Mouse (Mus musculus): ENCODE measurements at regions not wholly inside any gene's neighbourhood (a gene's known extent, or its start where the extent isn't known, plus 50 kb on each side); places are given as distances from the start of the nearest gene placed in this dataset.
"Not testable (repeated sequence)": the region's sequence is repeated elsewhere in the genome, so short reads cannot be mapped to it uniquely, and the experiment has no call there.

DNA sequence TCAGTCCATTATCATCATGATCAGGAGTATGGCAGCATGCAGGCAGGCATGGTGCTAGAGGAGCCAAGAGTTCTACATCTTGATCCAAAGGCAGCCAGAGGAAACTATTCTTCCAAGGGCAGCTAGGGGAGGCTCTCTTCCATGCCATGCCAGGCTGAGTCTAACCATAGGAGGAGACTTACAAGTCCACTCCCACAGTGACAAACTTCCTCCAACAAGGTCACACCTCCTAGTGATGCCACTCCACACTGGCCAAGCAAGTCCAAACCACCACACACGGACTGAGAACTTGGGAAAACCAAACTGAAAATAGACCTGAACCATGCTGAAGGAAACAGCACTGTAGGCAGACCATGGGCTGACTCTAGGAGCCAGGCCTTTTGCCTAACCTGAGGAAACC, 197.4 kb downstream of the Prex1 start:
- DNase-seq (ENCODE audit: low spot score in 2 of 2) = no peak

DNA sequence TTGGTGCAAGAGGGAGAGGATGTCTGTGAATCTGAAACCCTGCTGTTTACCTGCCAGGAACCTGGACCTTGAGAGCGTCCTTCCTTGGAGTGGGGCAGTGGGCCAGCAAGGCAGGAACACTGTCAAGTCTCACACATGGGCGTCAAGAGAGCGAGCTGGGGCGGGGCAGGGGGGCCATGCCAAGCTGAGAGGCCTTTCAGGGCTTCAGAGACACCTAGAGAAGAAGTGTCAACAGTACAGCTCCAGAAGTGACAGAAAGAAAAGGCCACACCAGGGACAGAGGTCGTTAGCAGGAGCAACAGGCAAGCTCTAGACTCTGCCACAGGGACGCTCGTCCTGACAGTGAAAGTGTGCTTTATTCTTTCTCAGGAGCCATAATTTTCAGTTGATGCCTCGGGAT, 199.0 kb downstream of the Prex1 start:
- no peak for DNase-seq (ENCODE audit: low spot score in 2 of 2)

DNA sequence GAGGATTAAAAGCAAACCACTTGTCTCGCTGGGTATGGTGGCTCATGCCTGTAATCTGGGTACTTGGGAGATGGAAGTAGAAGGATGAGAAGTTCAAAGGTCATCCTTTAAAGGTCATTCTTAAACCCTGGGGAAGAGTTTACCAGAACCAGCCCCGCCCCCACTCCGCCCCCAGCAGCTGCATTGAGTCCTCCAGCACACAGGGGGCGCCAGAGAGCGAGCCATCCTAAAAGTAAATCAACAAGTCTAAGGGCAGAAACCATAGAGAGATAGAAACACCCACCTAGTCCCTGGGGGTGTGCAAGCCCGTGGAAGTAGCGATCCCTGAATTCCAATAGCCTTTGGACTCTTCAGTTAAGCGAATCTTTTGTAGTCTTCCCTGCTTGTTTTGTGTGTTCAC, 201.1 kb downstream of the Prex1 start:
- DNase-seq (ENCODE audit: low spot score in 2 of 2) = no peak

DNA sequence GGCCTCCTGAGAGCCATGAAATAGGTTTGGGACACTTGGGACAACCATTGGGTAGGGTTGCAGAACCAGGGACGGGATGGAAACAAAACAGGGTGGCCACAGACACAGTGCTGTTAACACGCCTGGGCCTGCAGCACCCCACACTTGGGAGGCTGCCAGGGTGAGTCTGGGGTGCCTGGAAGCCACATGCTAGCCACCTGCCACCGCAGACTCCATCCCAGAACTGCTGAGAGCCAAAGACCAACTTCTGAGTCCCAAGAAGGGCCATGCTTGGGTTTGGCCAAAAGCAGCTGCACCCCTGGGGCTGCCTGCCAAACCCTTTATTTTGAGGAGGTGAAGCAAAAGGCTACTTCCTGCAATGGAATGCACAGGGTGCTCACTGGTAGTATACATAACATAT, 202.2 kb downstream of the Prex1 start:
- DNase-seq (ENCODE audit: low spot score in 2 of 2) = not testable (repeated sequence)

DNA sequence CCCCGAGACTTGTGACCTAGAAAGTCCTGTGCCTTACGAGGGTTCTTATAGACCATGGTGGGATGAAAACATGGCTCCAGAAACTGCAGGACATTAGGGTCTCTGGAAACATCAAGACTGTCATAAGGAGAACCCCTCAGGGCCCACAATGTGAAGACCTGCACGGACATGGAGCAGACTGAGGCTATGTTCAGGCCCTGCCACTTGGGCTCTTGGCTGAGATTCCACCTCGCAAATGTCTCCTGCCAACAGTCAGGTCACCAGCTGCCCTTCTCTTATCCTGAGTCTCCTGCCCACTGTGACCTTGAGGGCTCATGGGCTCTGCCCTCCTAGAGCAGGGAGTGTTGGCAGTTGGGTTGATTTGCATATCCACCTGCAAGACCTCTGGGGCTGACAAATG, 202.9 kb downstream of the Prex1 start:
- no peak for DNase-seq (ENCODE audit: low spot score in 2 of 2)

DNA sequence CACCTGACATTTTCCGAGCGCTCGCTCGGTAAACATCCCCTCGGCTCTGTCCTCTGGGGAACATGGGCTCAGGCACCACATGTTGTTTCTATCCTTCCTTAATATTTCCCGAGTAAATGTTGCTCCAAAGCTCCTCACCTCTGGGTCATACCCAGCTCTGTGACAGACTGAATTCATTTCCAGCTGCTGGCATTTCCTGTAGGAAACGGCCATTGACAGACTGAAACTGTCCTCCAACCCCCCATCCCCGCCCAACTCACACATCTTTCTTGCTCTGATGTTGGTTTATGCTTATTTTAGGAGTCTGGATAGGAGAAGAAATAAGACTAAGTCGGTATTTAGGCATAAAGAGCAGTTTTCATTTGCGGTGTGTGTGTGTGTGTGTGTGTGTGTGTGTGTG, 204.0 kb downstream of the Prex1 start:
- DNase-seq (ENCODE audit: low spot score in 2 of 2) = no peak

DNA sequence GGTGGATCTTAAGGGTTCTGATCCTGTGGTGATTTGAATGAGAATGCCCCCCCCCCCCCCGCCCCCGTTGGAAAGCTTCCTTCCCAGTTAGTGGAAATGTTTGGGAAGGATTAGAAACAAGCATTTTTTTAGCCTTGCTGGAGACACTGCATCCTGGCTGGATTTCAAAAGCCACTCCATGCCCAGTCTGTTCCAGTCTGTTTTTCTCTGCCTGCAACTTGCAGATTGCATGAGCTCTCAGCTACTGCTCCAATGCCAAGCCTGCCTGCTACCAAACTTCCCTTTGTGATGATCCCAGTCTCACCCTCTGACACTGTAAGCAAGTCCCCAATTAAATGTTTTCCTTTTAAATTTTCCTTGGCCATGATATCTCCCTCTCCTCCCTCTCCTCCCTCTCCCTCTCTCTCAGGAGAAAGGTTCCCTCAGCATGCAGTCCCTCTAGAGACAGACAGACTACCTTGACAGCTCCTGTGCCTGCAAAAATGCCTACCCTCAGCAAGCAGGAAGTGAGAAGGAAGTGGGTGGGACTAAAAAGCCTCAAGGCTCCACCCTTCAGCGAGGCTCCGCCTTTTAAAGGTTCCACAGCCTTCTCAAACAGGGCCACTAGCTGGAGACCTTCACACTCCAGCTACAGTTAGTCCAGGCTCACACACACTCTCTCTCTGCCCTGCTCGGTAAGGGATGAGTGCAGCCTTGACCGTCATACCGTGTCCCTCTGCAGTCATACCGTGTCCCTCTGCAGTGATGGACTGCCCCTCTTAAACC, 204.8 kb downstream of the Prex1 start:
- no peak for DNase-seq (ENCODE audit: low spot score in 2 of 2)

DNA sequence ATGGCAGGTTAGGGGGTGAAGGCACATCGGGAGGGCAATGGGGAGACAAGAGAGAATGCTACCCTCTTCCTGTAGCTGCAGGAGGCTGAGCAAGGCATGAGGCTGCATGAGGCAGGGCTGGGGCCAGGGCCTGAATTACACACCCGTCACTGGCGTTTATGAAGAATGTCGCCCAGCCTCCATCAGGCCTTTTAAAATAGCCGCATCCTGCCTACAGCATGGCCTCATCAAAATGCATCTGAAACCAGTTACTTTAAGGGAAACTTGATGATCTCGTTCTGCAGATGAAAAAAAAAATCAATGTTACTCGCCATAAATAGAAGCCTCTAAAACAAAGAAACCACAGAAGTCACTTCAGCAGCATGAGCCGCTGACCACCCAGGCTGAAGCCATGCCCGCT, 208.3 kb downstream of the Prex1 start:
- no peak for DNase-seq (ENCODE audit: low spot score in 2 of 2)

DNA sequence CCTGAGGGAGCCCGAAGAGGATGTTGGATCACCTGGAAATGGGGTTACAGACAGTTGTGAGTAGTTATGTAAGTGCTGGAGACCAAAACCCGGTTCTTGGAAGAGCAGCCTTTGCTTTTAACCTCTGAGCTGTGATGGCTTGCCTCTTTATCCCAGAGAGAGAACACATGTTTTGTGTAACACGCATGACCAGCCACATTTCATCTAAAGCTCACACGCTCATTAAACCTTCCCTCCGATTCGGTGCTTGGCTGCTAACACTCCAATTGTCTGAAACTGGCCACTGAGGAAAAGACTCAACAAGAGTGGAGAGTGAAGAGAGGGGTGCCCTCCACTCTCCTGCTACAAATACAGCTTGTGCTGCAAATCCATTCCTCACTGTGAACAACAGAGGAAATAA, 210.0 kb downstream of the Prex1 start:
- no peak for DNase-seq (ENCODE audit: low spot score in 2 of 2)

DNA sequence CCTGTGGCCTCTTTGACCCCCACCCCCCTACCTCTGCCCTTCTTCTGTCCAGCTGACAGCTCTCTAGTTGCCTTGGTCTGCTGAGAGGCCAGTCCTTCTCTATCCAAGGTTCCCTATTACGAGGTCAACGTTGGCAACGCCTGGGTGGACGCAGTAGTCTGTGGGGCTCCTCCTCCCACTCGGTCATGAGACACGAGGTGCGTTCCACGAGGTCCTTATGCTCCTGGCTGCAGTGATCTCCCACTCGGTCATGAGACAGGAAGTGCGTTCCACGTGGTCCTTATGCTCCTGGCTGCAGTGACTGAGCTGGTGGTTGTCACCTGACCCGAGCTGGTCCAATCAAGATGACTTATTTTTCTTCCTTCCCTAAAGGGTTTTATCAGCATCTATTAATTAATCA, 220.7 kb downstream of the Prex1 start:
- no peak for DNase-seq (ENCODE audit: low spot score in 2 of 2)

DNA sequence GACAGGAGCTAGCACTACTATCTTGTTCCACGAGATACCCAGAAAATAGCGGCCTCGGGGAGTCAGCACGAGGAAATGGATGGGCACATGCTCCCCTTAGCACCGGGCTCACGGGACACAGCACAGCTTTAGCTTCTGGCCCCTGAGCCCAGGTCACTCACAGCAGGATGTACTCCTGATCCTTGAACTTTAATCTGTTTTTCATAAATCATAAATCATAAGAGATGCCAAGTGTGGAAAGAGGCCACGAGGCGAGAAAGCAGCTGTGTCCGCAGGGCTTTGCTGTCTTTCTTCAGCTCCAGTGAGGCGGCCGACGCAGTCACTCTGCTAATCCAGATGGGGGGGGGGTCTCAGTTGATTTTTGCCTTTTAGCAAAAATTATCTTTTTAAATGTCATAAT, 221.2 kb downstream of the Prex1 start:
- no peak for DNase-seq (ENCODE audit: low spot score in 2 of 2)

DNA sequence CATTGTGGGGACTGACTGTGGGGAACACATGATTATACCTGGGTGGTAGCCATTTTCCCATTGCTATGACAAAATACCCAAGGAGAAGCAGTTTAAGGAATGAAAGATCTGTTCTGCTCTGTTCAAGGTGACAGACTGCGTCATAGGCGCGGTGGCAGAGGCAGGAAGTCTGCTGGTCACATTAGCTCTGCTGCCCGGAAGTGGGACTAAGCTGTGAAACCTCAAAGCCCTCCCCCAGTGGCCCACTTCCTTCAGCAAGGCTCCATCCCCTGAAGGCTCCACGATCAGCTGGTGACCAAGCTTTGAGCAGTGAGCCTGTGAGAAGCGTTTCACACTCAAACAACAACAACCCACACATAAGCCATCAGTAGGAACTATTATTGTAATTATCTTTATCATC, 221.8 kb downstream of the Prex1 start:
- DNase-seq (ENCODE audit: low spot score in 2 of 2) = no peak

DNA sequence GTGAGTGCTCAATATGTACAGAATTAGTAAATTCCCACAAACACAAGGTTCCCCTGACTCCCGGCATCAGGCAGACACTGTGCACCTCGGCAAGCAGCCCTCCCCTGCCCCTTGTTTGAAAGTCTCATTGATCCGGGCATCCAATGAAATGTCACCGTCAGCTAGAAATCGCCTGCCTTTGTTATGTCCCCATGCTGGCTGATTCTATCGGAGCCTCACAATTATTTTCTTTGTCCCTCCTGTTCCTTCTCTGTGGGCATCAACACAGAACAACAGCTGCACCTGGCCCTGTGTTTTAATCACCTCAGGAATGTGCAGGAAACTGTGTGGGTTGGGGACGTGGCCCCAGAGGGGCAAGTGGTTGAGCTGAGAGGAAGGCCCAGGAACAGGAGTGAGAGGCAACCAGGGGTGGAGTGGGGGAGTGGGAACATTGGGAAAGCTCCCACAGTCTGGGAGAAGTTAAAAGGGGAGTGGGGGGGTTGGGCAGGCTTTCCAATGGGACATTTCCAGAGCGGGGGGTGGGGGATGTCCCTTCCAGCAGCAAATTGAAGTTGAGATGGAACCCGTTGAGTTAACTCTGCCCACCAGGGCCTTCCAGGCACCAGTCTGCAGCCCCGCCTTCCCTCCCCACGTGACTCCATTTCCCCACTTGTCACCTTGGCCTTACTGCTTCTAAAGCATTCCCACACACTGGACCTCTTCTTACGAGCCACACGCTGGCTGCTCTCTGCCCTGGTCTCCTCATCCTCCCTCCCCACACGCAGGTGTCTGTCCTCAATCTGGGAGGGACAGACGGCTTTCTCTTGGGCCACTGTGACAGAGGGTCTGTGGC, 224.4 kb downstream of the Prex1 start:
- DNase-seq (ENCODE audit: low spot score in 2 of 2) = no peak

DNA sequence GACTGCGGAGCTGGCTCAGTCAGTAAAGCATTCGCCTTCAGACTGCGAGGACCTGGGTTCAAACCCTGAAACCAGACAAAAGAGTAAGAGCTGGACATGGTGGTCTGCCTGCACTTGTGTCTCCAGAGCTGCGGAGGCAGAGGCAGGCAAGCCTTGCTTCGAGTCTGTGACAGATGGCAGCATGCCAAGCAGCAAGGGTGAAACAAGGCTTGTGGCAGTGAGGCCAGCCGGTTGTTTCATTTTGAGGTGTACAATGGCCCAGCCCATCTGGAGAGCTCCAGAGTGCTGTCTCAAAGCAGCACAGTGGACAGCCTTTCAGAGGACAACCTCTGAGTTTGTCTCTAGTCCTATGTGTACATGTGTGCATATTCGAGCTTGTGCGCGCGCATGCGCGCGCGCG, 225.9 kb downstream of the Prex1 start:
- DNase-seq (ENCODE audit: low spot score in 2 of 2) = no peak

DNA sequence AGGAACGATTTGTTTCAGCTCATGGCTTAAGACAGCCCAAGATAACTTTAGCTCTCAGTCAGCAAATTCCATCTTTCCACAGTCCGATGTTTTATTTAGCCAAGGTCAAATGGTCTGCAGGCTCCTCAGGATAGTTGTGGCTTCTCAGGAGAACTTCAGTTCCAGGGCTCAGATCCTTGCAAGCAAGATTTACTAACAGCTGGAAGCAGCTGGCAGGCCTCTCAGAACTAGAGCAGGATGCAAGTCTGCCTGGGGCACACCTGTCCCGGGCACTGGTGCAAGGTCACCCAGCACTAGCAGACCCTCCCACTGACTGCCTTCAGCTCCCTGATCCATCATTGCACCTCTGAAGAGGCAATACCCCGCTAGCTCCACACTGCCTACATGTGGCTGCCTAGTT, 227.8 kb downstream of the Prex1 start:
- no peak for DNase-seq (ENCODE audit: low spot score in 2 of 2)

DNA sequence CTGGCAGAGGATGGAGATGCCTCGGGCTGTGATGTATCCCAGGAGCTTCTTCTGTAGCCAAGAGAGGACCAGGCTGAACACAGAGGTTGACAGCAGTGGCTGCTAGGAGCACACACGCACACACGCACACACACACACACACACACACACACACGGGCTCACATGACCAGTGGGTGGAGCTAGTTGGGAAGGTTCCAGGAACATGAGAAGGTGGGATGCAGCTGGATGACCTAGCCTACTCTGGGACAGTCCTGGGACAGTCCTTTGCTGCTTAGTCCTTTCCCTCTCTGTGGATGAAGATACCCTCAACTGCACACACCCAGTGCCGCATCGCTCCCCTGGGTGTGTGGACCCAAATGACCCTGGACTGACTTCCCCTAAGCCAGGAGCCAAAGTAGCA, 228.3 kb downstream of the Prex1 start:
- DNase-seq (ENCODE audit: low spot score in 2 of 2) = no peak

DNA sequence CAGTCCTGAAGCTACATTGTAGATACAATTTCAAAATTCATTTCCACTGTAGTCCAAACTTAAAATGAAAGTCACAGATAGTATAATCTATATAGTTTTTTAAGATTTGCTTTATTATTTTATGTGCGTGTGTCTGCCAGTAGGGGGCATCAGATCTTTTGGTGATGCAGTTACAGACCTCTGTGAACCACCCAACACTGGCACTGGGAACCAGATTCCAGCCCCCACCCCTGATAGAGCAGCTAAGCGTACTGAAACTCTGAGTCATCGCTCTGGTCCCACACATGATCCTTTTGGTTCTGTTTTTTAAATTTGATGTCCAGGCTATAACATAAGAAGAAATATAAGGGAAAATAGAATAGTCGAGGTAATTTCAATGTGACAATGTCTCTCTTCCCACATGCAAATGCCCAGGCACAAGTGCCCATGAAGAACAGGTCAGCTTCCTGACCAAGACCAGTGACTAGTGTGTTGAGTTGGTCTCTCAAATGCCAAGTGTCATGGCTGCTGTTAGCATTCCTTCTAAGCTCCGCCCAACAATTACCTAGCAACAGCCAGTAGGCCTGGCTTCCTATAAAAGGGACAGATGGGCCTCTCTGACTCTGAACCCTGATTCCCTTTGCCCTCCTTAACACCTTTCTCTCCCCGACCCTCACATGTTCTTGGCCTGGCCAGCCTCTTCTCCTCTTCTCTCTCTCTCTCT, 229.9 kb downstream of the Prex1 start:
- DNase-seq (ENCODE audit: low spot score in 2 of 2) = no peak

DNA sequence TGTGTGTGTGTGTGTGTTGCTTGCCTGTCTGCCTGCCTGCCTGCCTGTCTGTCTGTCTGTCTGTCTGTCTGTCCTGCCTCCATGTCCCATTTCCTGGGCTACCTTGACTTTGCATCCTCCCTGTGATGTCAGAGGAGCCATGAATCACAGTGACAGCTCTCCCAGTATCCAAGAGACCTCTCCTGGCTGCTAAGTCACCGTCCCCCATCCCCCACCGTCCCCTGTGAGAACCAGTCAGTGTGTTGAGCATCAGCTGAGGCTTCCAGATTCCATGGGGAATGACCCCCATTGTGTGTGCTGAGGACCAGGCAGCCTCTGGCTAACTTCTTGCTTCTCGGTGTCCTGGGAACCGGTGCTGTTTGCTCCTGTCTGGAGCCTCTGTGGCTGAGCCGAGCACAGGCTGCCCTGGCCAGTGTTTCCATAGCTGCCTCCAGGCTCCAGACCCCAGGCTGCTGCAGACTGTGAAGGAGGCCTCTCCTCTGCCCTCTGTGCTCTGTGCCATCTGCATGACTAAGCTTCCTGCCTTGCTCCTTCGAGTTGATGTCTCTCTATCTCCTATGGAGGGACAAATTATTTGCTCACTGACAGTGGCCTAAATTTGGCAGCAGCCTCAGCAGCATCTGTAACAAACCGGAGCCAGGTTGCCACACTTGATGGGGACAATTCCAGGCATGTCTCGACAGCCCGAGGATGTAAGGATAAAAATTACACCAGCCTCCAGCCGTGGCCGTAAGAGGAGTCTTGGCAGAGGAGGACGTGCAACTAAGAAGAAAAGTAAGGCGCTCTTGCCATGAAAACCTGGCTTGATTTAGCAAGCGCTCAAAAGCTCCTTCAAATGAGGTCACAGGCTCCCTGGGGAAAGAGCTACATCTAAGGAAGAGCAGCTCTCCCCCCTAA, 230.7 kb downstream of the Prex1 start:
- DNase-seq (ENCODE audit: low spot score in 2 of 2) = no peak

DNA sequence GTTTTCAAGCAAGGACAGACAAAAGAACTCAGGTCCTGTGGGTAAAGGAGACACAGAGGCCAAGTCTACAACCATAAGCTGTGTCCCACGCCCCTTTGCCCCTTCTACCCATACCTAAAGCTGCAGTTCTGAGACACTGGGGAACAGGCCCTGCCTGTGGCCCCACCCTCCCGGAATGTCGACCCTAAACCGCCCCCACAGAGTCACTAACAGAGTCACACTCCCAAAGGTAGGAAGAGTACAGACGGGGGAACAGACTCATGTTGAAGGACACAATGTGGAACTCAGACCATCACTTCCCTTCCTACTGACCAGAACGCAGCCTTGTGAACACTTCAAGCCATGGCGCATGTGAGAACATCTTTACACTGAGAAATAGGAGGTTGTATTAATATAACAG, 231.9 kb downstream of the Prex1 start:
- DNase-seq (ENCODE audit: low spot score in 2 of 2) = no peak

DNA sequence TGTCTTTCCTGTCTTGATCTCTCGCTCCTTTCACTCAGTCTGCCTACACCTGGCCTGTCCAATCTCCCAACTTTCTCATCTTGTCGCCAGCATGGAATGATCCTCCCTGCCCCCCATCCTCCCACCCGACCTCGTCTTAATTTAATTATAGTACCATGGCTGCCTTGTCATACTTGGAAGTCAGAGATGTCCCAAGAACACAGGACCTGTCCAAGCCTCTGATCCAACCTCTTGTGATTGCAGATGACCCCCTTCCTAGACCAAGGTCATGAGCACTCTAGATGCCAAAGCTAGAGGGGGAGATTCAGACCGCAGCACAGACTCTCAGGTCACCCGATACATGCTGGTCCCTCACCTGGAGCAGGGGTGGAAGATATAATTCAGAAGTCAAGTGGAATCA, 232.3 kb downstream of the Prex1 start:
- no peak for DNase-seq (ENCODE audit: low spot score in 2 of 2)

DNA sequence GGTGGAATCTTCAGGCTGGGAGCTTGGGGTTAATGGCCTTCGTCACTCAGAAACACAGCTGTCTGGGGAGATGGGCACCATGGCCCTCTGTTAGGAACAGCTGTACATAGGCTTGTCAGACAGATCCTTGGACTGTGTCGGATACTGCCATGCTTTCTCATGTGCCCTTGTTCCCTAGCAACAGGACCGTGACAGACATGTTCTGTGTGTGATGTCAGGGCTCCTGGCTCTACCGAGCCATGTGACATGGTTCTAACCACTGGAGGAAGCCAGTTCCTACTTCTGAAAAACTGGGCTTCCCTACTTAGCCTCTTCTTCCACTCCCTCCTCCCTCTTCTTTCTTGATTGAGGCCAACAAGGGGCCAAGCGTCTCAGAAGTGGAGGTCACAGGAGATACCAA, 232.7 kb downstream of the Prex1 start:
- no peak for DNase-seq (ENCODE audit: low spot score in 2 of 2)

Measured in gastrocnemius, postnatal 4 days (tissue).